Mouse (Mus musculus) erythroblast, embryonic 14.5 days (primary cell): Measurements from ENCODE around the gene Asb15.

Experiments
- GATA1 ChIP-seq: IDR thresholded peaks from 2 replicates; pipeline ENCODE4 v1.6.1; 2012; ENCODE audit warnings: low read length, inconsistent platforms, mixed read lengths
- TAL1 ChIP-seq: IDR thresholded peaks from 3 replicates; pipeline ENCODE4 v1.6.1; 2012; ENCODE audit warnings: low read length, inconsistent platforms, mixed read lengths

DNA sequence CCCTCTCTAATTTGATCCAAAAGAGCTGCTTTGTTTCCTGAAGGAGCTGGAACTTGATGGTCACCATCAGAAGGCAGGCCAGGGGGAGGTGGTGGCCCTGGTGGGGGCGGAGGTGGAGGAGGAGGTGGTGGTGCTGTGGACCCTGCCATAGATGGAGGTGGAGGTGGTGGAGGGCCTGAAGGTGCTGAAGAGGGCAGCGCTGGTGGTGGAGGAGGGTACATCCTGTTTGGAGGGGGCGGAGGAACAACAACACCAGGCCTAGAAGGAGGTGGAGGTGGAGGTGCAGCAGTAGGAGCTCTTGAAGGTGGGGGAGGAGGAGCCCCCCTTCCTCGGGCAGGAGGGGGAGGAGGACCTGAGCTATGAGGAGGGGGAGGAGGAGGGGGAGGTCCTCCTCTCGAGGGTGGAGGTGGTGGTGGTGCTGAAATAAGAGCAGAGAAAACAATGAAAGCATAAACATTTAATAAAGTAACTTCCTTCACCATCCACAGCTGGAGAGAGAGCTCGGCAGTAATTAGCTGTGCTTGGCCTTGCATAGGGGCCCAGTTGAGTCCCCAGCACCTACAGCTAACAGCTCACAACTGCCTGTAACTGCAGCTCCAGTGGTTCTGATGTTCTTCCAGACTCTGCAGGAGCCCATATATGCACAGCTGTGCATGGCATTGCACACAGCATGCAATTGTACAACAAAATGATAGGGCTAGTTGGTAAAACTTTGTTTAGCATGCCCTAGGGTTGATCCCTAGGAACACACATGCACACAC, 91.5 kb downstream of the Asb15 start:
- TF ChIP-seq GATA1 (no peak), TAL1 (no peak)
